Mouse (Mus musculus) midbrain, postnatal 0 days (tissue): ENCODE measurements around the gene Pcmt1. TPM values are rescaled to one million over a fixed set of nuclear protein-coding genes. Genes with fewer than 3 reads are reported as not detected.
A peak's percentile ranks its signal among the peaks of the same experiment; 100 is the strongest.

Experiments
- ATAC-seq: fragments of 200-750 bp; cut with Nextera tagmentation; 2 replicates; pipeline ENCODE4 v1.8.0; 2017; ENCODE audit warnings: moderate number of reproducible peaks, mild to moderate bottlenecking, moderate TSS enrichment, moderate library complexity; ENCODE audit not compliant: low FRiP score
- DNase-seq: peaks from one replicate; pipeline ENCODE4 v3.0.0-alpha.2; 2015; ENCODE audit warnings: low spot score
- H3K27ac ChIP-seq: fragments of 300-500 bp; sonication (generic); 2 replicates; pipeline ENCODE4 v1.5.1; 2014; ENCODE audit warnings: low read depth, mild to moderate bottlenecking, low read length, mixed read lengths
- H3K27me3 ChIP-seq: fragments of 300-500 bp; sonication (generic); 2 replicates; pipeline ENCODE4 v1.6.1; 2014; ENCODE audit warnings: low read length, control low read depth, mixed read lengths; ENCODE audit not compliant: insufficient read depth
- H3K36me3 ChIP-seq: fragments of 300-500 bp; sonication (generic); 2 replicates; pipeline ENCODE4 v1.6.1; 2014; ENCODE audit warnings: low read length, control low read depth, mixed read lengths; ENCODE audit not compliant: insufficient read depth
- H3K4me1 ChIP-seq: fragments of 300-500 bp; sonication (generic); 2 replicates; pipeline ENCODE4 v1.6.1; 2014; ENCODE audit warnings: mild to moderate bottlenecking, control low read depth, antibody characterized with exemption, low read length, mixed read lengths; ENCODE audit not compliant: insufficient read depth
- H3K4me2 ChIP-seq: fragments of 300-500 bp; sonication (generic); 2 replicates; pipeline ENCODE4 v1.6.1; 2014; ENCODE audit warnings: low read depth, mild to moderate bottlenecking, low read length, mixed read lengths; ENCODE audit not compliant: poor library complexity, severe bottlenecking
- H3K4me3 ChIP-seq: fragments of 300-500 bp; sonication (generic); 2 replicates; pipeline ENCODE4 v1.5.1; 2014; ENCODE audit warnings: low read depth, mild to moderate bottlenecking, low read length, moderate library complexity
- H3K9ac ChIP-seq: fragments of 300-500 bp; sonication (generic); replicated peaks from 2 replicates; pipeline ENCODE4 v1.6.1; 2014; ENCODE audit warnings: mild to moderate bottlenecking, low read length, moderate library complexity, mixed read lengths; ENCODE audit not compliant: poor library complexity, severe bottlenecking
- H3K9me3 ChIP-seq: fragments of 300-500 bp; sonication (generic); 2 replicates; pipeline ENCODE4 v1.6.1; 2016; ENCODE audit warnings: low read length, control low read depth
- CTCF ChIP-seq: IDR thresholded peaks from 2 replicates; pipeline ENCODE4 v1.5.1; 2016; ENCODE audit warnings: antibody characterized with exemption, mild to moderate bottlenecking
- WGBS: fragments of 180-500 bp; shearing (Covaris S2); extraction: QIAGEN DNeasy Blood & Tissue Kit; methylation state at CpG from one replicate; pipeline ENCODE4 v1.1.7; 2014; 5-methylcytosine and 5-hydroxymethylcytosine counted together
- polyA plus RNA-seq: library from polyadenylated mRNA; unstranded; fragments of >200 nt; fragmentation: Nextera tagmentation; extraction: Ambion mirVana; gene quantifications from 2 replicates; pipeline ENCODE4 v1.2.1, GENCODE M21; 2015
- total RNA-seq: library from RNA; depleted of rRNA; stranded (reverse); fragments of >200 nt; gene quantifications from 2 replicates; pipeline ENCODE4 v1.2.3, GENCODE M21; 2014

Pcmt1 gene
- total and polyA plus RNA-seq, 2 experiments from 2014 or later, result 70.6 to 179 TPM

- TF ChIP-seq CTCF, result no peak
- WGBS, result 88% methylated on average over 5 of the region's 5 CpGs
- H3K4me2 ChIP-seq, result no peak overlapping the region
- no peak overlapping the region for H3K9ac ChIP-seq
- peaks cover 47% of the 10 kb centered on the region for H3K36me3 ChIP-seq
- H3K27me3 ChIP-seq, result no peaks in the 10 kb centered on the region
- H3K9me3 ChIP-seq, result no peaks in the 10 kb centered on the region
- DNase-seq (no peak), ATAC-seq (no peak)
- no peak overlapping the region for H3K27ac ChIP-seq
- no peak overlapping the region for H3K4me3 ChIP-seq
- H3K4me1 ChIP-seq, result no peaks in the 10 kb centered on the region
Measured at GRCm38 (mm10) chr10:7710121-7710520, 29.2 kb upstream of the Pcmt1 start.

- Histone ChIP-seq H3K4me1 (no peaks in the 10 kb centered on the region), H3K9me3 (no peaks in the 10 kb centered on the region), H3K9ac (no peak overlapping the region), H3K4me3 (no peak overlapping the region), H3K27me3 (no peaks in the 10 kb centered on the region), H3K36me3 (peaks cover 51% of the 10 kb centered on the region), H3K27ac (no peak overlapping the region), H3K4me2 (no peak overlapping the region)
- WGBS, result 95% methylated on average over 6 of the region's 6 CpGs
- ATAC-seq (no peak), DNase-seq (no peak)
- no peak for TF ChIP-seq CTCF
Measured at GRCm38 (mm10) chr10:7702586-7702985, 21.6 kb upstream of the Pcmt1 start.

- no peak for ATAC-seq
- peaks cover 43% of the 10 kb centered on the region for H3K36me3 ChIP-seq
Measured at GRCm38 (mm10) chr10:7700120-7700519, 19.2 kb upstream of the Pcmt1 start.

GRCm38 (mm10) chr10:7695286-7695685 lies 14.3 kb upstream of the Pcmt1 start:
- H3K4me1 ChIP-seq, result no peaks in the 10 kb centered on the region
- H3K27ac ChIP-seq, result no peak overlapping the region
- no peak for TF ChIP-seq CTCF
- no peak overlapping the region for H3K9ac ChIP-seq
- DNase-seq (no peak), ATAC-seq (no peak)
- H3K4me3 ChIP-seq, result no peak overlapping the region
- no peaks in the 10 kb centered on the region for H3K27me3 ChIP-seq
- H3K36me3 ChIP-seq, result peaks cover 29% of the 10 kb centered on the region
- no peaks in the 10 kb centered on the region for H3K9me3 ChIP-seq
- H3K4me2 ChIP-seq, result no peak overlapping the region

More at GRCm38 (mm10) chr10:7700120-7700519, 19.2 kb upstream of the Pcmt1 start:
- 90% methylated on average over 3 of the region's 3 CpGs for WGBS
- Histone ChIP-seq H3K4me2 (no peak overlapping the region), H3K9me3 (no peaks in the 10 kb centered on the region), H3K4me3 (no peak overlapping the region), H3K4me1 (no peaks in the 10 kb centered on the region), H3K9ac (no peak overlapping the region), H3K27ac (no peak overlapping the region), H3K27me3 (no peaks in the 10 kb centered on the region)
- TF ChIP-seq CTCF, result no peak
- DNase-seq, result no peak

GRCm38 (mm10) chr10:7686902-7687301 lies 6.0 kb upstream of the Pcmt1 start:
- Histone ChIP-seq H3K9ac (no peak overlapping the region), H3K9me3 (no peaks in the 10 kb centered on the region), H3K4me2 (no peak overlapping the region), H3K27me3 (no peaks in the 10 kb centered on the region), H3K4me1 (peaks cover 4% of the 10 kb centered on the region; the same call in 1 of the 2 replicates), H3K27ac (no peak overlapping the region), H3K36me3 (no peaks in the 10 kb centered on the region), H3K4me3 (no peak overlapping the region)
- WGBS, result 96% methylated on average over 6 of the region's 6 CpGs
- TF ChIP-seq CTCF, result no peak
- DNase-seq (no peak), ATAC-seq (no peak)

- Histone ChIP-seq H3K4me2 (peak overlapping the region; percentile 89), H3K4me1 (peaks cover 12% of the 10 kb centered on the region), H3K4me3 (peak overlapping the region; percentile 98), H3K9ac (peak overlapping the region; percentile 100), H3K36me3 (peaks cover 7% of the 10 kb centered on the region; the same call in 1 of the 2 replicates), H3K27ac (no peak overlapping the region), H3K27me3 (no peaks in the 10 kb centered on the region), H3K9me3 (no peaks in the 10 kb centered on the region)
- no peak for TF ChIP-seq CTCF
- ATAC-seq (no peak), DNase-seq (no peak)
- 52% methylated on average over 3 of the region's 3 CpGs for WGBS
Measured at GRCm38 (mm10) chr10:7682249-7682648, 1.3 kb upstream of the Pcmt1 start.
